Mouse (Mus musculus) frontal cortex, adult (tissue): Measurements from ENCODE around the gene Arntl.

Experiments used
- ATAC-seq: cut with Nextera tagmentation; 2 replicates; pipeline ENCODE4 v1.9.2; 2017; ENCODE audit warnings: mild to moderate bottlenecking, moderate library complexity, mixed read lengths; ENCODE audit not compliant: low TSS enrichment

Gene Arntl

GRCm38 (mm10) chr7:113206644-113207470, at the start of gene Arntl:
Gene Arntl, plus strand, starts transcription at chr7:113207465.
- ATAC-seq, result peak; percentile 90

GRCm38 (mm10) chr7:113161077-113161698, 46.1 kb upstream of the Arntl start:
- ATAC-seq, result peak; percentile 69

GRCm38 (mm10) chr7:113164719-113165118, 42.5 kb upstream of the Arntl start:
- ATAC-seq, result peak; percentile 69

GRCm38 (mm10) chr7:113167092-113167491, 40.2 kb upstream of the Arntl start:
- no peak for ATAC-seq

GRCm38 (mm10) chr7:113168609-113169008, 38.7 kb upstream of the Arntl start:
- ATAC-seq, result peak; percentile 43; the same call in 1 of the 2 replicates

- no peak for ATAC-seq
Measured at GRCm38 (mm10) chr7:113172425-113172824, 34.8 kb upstream of the Arntl start.

GRCm38 (mm10) chr7:113175481-113175880, 31.8 kb upstream of the Arntl start:
- ATAC-seq, result peak; percentile 64; the same call in 1 of the 2 replicates

GRCm38 (mm10) chr7:113178073-113178472, 29.2 kb upstream of the Arntl start:
- ATAC-seq, result no peak

GRCm38 (mm10) chr7:113183787-113184186, 23.5 kb upstream of the Arntl start:
- ATAC-seq, result no peak

GRCm38 (mm10) chr7:113185056-113185455, 22.2 kb upstream of the Arntl start:
- no peak for ATAC-seq

- no peak for ATAC-seq
Measured at GRCm38 (mm10) chr7:113186041-113186800, 21.0 kb upstream of the Arntl start.

GRCm38 (mm10) chr7:113188091-113188490, 19.2 kb upstream of the Arntl start:
- ATAC-seq, result no peak

- ATAC-seq, result no peak
Measured at GRCm38 (mm10) chr7:113188566-113188965, 18.7 kb upstream of the Arntl start.

GRCm38 (mm10) chr7:113191787-113192186, 15.5 kb upstream of the Arntl start:
- no peak for ATAC-seq

GRCm38 (mm10) chr7:113192714-113193365, 14.4 kb upstream of the Arntl start:
- ATAC-seq, result no peak

GRCm38 (mm10) chr7:113193872-113194271, 13.4 kb upstream of the Arntl start:
- ATAC-seq, result no peak

- no peak for ATAC-seq
Measured at GRCm38 (mm10) chr7:113195271-113195670, 12.0 kb upstream of the Arntl start.

- ATAC-seq, result no peak
Measured at GRCm38 (mm10) chr7:113196171-113196570, 11.1 kb upstream of the Arntl start.

GRCm38 (mm10) chr7:113197161-113197775, 10.0 kb upstream of the Arntl start:
- ATAC-seq, result no peak

- no peak for ATAC-seq
Measured at GRCm38 (mm10) chr7:113201584-113201983, 5.7 kb upstream of the Arntl start.
